Mouse (Mus musculus) myocyte (in vitro differentiated cells): ENCODE results near the gene Hist1h3d.
"Not testable (repeated sequence)": the region's sequence is repeated elsewhere in the genome, so short reads cannot be mapped to it uniquely, and the experiment has no call there.

Source experiments
- E2F4 ChIP-seq: IDR thresholded peaks from one replicate; pipeline ENCODE4 v1.6.1; 2011; ENCODE audit warnings: mild to moderate bottlenecking, control low read depth, moderate library complexity; ENCODE audit not compliant: insufficient read depth
- MYOG ChIP-seq, 3 experiments: IDR thresholded peaks; one replicate each; pipeline ENCODE4 v1.6.1; 2011; ENCODE audit warnings: control low read depth in 2 of 3, low read depth in 2 of 3, mild to moderate bottlenecking in 2 of 3; ENCODE audit not compliant: insufficient read length in 2 of 3, control insufficient read depth in 1 of 3, insufficient read depth in 1 of 3
- POLR2A ChIP-seq: IDR thresholded peaks from one replicate; pipeline ENCODE4 v1.6.1; 2011; ENCODE audit warnings: low read depth, mild to moderate bottlenecking, control low read depth, moderate library complexity; ENCODE audit not compliant: insufficient read length
- USF1 ChIP-seq: IDR thresholded peaks from one replicate; pipeline ENCODE4 v1.6.1; 2011; ENCODE audit warnings: low read depth, mild to moderate bottlenecking, control low read depth, moderate library complexity

DNA sequence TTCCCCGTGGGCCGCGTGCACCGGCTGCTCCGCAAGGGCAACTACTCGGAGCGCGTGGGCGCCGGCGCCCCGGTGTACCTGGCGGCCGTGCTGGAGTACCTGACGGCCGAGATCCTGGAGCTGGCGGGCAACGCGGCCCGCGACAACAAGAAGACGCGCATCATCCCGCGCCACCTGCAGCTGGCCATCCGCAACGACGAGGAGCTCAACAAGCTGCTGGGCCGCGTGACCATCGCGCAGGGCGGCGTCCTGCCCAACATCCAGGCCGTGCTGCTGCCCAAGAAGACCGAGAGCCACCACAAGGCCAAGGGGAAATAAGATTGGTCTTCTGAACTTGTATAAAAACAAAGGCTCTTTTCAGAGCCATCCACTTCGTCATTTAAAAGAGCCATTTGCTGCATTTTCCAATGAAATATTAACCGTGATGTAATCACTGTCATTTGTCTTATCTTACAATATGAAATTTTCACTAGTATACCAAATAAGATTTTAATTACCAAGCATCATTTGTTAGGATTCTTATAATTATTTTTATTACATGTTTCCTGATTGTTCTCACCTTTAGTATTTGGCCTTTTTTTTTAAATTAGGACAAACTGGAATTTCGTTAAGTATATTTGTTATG lies 905 bp upstream of the Hist1h3d start:
- not testable (repeated sequence) for TF ChIP-seq USF1; MYOG (IDR thresholded peaks at IDR 0.05; ENCODE audit: control insufficient read depth in 1 of 3, insufficient read depth in 1 of 3, insufficient read length in 2 of 3, low read depth in 2 of 3); E2F4
- peak; percentile 61 for TF ChIP-seq POLR2A
